Mouse (Mus musculus) erythroblast, adult 5-6 weeks (primary cell): ENCODE measurements around the gene Galnt16. TPM values are rescaled to one million over a fixed set of nuclear protein-coding genes. Genes with fewer than 3 reads are reported as not detected.

Experiments used
- ATAC-seq: replicated peaks from 2 replicates; pipeline ENCODE4 v1.8.0; 2016; ENCODE audit warnings: moderate number of reproducible peaks, mild to moderate bottlenecking, moderate TSS enrichment, inconsistent platforms; ENCODE audit not compliant: poor library complexity, low FRiP score, severe bottlenecking
- total RNA-seq, 2 experiments: library from RNA; stranded (forward) in 1 of 2; stranded (reverse) in 1 of 2; fragments of 150-400 nt in 1 of 2; fragments of 200-764, 138-1000 nt in 1 of 2; gene quantifications; 2 replicates each; pipeline versions ENCODE4 v1.2.3 to v1.2.4; 2015 to 2017; ENCODE audit warnings: low replicate concordance in 2 of 2

Galnt16 gene
- total RNA-seq, 2 experiments from 2014 or later, result not detected

DNA sequence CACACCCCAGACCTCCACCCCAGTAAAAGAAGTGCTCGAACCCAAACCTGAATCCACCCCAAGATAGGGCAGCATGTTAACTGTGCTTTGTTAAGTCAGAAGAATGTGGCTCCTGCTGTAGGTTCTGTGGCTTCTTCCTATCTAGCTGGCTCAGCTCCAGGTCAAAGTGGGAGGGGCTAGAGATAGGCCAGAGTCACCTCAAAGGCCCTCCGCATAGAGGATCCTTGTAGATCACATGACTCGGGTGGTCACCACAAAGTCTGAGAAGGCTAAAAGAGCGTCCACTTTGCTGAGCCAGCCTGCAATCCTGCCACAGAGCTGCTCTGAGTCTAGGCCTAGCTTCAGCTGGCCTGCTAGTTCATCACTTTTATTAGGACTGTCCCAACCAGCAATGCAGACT lies 76.1 kb downstream of the Galnt16 start:
- peak; percentile 72 for ATAC-seq

DNA sequence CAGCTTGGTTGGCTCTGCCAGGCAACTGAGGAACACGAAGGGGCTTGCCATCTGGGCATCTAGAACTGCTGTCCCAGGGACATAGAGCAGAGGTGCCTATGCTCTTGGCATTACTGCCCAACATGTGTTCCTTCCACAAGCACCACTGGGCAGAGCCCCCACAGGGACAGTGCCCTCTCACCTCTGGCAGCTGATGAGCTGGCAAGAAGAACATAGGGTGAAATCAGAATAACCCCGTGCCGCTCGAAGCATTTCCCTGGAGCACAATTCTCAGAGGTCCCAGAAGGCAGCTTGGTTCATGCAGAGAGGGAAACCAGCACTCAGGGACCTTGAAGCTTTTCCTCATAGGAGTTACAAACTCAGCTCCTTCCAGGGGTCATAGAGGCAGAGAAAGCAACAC lies 76.7 kb downstream of the Galnt16 start:
- ATAC-seq, result no peak

DNA sequence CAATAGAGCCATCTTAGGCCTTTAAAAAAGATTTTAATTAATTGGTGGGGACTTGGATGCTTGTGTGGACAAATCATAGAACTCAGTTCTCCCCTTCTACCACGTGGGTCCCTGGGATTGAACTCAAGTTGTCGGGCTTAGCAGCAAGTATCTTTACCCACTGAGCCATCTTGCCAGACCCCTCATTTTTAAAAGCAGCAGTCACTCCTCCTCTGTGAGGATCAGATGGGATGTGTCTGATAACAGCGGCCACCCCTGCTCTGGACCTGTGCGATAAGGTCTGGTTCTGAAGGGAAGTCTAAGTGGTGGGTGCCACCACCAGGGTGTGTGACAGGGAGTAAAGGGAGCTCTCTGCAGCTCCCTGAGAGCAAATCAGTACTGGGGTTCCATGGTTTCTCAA lies 77.5 kb downstream of the Galnt16 start:
- ATAC-seq, result peak; percentile 70

DNA sequence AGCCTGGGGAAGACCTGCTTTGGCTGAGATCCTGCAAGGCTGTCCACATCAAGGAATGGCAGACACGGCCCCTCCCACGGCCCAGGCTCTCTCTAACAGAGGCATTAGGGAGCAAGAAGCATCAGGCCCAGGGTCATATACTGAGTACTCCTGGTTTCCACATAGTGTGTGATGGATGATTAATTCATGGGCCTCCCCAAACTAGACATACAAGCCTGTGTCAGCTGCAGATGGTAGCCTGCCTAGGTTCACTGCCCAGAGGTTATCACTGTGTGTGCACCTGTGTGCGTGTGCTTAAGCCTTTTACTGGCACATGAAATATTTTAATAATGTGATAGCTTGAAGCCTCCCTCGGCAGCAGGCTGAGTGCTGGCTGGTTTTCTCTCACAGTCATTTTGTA lies 77.9 kb downstream of the Galnt16 start:
- ATAC-seq, result peak; percentile 29

DNA sequence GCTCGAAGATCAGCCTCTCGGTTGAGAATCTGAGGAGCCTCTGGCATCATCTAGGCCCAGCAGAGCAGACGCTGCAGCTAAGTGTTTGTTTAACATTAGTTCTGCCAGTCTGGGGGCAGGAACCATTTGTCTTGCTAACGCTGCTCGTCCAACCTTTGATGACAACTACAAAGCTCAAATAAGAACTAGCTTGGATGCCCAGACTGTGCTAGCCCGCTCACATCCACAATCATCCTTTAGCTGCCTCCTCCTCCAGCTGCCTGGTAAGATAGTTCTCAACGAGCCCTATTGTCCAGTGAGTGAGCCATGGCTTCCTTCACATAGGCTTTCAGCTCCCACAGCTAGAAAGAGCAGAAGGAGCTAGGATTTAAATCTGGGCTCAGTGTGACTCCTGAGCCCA lies 80.2 kb downstream of the Galnt16 start:
- ATAC-seq, result no peak

DNA sequence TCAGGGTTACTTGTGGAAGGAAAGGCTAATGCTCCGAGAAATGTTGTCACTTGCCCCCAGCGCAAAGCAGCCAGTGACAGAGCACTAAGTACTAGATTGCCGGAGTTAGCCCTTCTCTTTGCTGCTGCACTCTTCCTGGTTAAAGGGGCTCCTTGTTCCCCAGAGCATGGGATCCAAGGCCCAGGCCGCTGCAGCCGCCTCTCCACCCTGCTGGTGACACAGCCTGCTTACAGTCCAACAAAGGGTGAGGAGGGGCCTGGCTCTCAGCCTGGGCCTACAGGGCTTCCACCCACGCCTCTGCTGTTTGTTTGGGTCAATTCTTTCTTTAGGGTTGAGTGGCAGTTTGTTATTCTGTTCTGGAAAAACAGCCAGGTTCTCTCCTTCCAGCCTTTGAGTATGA lies 80.7 kb downstream of the Galnt16 start:
- no peak for ATAC-seq

DNA sequence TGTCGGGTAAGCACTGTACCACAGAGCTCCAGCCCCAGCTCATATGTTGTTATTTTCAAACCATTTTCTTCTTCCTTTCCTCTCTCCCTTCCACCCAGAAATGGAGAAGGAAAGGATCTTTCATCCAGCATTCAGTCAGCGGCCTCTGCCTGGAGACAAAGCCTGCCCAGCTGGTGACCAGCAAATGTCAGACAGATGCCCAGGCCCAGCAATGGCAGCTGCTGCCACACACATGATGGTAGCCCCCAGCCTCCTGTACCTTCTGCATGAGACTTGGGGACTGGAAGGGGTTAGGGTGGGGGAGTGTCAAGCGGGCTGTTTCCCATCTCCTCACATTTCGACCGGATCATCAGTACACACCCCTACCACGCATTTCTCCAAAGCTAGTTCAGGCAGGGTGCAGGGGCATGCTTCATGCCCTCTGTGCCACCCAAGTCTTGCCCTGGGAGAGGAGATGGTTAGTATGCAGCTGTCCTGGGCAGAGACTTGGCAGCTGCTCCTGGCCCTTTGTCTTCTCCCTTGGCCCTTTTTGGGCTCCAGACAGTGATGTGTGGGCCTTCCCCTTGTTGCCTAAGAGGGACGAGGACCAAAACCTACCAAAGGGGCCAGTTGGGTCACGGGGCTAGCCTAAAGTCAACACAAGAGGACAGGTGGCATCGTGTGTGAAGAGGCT lies 83.7 kb downstream of the Galnt16 start:
- no peak for ATAC-seq

DNA sequence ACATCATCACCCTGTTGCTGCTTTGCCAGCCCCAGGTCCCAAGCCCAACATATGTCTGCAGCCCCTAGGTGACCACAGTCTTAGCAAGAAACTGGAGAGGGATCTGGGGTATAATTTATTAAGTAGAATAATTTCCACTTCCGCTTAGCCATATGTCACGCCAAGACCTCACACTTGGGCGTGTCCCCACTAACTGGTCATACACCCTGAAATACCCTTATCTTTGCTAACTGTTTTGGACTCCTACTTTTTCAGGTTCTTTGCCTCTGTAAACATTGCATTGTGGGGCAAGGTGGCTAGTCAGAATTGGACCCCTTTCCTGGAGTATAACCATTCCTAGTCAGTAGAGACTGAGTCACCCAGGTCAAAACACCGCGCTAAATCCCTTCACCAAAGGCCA lies 84.4 kb downstream of the Galnt16 start:
- peak; percentile 67 for ATAC-seq

DNA sequence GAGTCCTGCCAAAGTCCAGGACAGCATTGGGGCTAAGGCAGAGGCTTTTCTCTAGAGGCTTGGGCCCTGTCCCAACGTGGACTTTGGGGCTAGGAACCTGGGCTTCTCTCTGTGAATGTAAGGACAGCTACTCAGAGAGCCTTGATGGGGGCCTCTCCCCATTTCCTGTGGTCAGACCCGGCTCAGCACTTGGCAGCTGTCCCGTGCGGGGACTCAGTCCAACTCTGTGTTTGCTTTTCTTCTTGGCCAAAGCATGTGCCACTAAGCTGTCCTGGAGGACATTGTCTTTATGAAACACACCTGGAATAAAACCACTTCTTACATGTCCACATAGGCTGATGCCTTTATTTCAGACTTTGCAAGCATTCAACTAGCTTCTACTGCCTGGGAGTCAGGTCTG lies 85.5 kb downstream of the Galnt16 start:
- no peak for ATAC-seq

DNA sequence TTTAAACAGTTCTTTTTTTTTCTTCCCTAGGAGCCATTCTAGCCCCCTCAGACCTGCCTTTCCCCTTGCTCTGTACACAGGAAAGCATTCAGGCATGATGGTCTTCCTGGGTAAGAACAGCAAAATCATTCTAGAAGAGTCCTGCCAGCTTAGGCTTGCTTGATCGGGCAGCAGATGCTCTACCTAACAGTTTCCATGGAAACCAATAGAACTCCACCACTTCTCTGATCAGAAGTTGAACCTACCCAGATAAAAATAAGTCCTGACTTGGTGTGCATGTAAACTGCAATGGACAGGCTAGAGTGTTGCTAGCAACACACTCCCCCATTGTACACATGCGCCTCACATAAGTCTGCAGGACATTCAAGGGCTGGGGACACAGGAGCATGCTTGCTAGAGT lies 86.1 kb downstream of the Galnt16 start:
- no peak for ATAC-seq

DNA sequence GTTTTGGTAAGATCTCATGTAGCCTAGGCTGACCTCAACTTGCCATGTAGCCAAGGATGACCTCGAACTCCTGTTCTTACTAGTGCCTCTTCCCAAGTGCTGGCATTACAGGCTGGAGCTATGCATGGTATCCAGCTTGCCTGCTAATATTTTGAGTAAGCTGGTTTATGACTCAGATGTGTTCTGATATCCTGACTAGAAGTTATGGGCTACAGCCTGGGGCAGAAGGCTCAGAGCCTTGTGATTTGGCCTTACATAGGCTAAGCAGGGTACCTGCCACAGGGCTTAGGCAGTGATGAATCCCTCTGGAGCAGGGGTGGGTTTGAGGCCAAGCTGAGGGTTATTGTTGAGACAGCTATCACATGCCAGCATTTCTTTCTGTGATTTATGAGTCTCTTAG lies 90.5 kb downstream of the Galnt16 start:
- ATAC-seq, result no peak

DNA sequence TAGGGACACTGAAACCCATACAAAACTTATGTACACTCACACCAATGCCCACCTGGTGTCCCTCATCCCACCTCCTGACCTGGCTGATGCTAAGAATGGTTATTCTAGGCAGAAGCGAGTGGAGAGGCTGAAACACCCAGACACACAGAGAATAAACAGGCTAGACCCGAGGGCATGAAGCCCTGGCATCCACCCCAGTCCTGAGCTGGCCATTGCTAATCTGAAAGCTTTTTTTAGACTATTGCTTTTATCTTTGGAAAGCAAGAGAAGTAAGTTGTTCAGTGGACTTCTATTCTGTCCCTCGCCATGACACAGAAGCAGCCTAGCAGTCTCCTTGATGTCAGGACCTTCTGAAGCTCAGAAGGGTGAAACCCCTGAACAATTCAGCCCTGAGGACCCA lies 91.9 kb downstream of the Galnt16 start:
- no peak for ATAC-seq

DNA sequence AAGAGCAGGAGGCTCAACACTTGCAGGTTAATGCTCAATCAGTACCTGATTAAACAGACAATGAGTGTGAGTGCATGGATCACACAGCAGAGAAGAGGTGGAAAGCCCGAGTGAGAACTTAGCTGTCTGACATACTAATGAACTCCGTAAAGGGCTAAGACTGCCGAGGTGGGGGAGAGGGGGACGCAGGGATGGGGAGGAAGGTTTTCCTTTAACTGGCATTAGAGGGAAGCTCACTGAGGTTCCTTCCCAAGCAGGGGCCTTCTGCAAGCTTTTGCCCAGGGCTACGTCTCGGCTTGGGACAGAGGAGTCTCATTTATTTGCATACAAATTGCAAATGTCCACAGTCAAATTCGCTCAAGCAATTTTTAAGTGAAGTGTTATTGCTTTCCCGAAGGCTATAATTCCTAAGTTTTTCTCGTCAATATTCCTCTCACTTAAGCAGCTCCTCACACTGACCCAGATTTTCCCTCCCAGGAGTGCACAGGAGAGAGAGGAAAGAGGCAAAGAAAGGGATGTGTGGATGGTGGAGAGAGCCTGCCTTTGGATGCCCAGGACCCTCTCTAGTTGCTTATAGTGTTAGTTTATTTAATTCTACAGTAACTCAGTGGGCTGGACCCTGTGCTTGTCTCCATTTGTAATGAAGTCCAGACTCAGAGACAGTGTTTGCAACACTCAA lies 94.2 kb downstream of the Galnt16 start:
- ATAC-seq, result no peak

DNA sequence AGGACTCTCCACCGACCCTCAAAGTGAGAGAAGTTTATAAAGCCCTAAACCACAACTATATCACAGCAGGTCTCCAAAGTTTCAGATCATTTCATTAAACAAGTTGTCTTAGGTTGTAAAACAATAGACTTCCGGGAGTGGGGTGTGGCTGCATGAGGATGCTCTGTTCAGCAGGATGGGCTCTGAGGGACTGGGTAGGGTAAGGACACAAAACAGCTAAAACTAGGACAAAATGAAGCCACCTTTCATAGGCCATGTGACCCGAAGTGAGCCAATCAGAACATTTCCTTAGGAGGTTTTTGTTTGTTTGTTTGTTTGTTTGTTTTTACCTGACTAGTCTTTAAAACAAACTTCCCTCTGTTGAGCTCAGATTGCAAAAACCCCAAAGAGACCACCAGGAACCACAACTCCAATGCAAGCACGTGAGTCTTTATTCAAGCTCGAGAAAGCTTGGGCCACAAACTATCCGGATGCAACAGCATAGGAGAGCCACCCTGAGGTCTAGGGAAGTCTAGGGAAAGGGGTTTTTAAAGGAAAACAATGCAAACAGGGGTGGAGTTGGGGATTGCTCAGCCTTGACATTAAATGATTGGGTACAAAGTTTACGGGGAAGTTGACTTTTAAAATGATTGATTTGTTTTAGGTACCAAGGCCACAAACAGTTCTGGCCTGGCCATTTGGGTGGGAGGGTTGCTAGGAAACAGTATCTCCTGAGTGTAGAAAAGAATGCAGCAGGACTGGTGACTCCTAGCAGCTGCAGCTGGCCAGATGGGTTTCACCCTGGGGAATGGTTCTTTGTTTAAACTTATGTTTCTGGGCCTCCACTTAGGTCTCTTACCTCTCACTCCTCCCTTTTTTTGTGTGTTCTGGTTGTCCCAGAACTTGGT lies 97.5 kb downstream of the Galnt16 start:
- no peak for ATAC-seq

DNA sequence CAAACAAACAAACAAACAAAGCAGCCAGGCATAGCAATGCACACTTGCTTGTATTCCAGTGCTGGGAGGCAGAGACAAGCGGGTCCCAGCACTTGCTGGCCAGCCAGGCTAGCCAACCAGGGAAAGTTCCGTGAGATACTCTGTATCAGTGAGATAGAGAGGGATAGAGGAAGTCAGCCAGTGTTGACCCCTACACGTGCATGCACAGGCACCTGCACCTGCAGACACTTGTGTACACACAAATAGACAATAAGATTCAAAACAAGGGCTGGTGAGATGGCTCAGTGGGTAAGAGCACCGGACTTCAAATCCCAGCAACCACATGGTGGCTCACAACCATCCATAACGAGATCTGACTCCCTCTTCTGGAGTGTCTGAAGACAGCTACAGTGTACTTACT lies 102.4 kb downstream of the Galnt16 start:
- no peak for ATAC-seq

DNA sequence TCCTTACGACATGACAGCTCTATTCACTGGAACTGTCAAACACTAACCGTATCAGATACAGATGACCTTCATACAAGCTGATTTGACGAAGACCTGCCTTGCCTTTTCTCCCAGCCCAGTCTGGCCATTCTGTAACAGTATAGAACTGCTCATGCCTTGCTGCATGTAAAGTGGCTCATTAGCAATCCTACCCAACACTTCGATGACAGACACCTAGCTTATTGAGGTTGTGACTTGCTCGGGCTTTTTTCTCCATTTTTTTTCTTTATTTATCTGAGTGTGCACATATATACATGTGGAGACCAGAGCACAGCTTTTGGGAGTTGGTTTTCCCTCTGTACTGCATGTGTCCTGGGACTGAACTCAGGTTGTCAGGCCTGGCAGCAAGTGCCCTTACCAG lies 113.7 kb downstream of the Galnt16 start:
- no peak for ATAC-seq

DNA sequence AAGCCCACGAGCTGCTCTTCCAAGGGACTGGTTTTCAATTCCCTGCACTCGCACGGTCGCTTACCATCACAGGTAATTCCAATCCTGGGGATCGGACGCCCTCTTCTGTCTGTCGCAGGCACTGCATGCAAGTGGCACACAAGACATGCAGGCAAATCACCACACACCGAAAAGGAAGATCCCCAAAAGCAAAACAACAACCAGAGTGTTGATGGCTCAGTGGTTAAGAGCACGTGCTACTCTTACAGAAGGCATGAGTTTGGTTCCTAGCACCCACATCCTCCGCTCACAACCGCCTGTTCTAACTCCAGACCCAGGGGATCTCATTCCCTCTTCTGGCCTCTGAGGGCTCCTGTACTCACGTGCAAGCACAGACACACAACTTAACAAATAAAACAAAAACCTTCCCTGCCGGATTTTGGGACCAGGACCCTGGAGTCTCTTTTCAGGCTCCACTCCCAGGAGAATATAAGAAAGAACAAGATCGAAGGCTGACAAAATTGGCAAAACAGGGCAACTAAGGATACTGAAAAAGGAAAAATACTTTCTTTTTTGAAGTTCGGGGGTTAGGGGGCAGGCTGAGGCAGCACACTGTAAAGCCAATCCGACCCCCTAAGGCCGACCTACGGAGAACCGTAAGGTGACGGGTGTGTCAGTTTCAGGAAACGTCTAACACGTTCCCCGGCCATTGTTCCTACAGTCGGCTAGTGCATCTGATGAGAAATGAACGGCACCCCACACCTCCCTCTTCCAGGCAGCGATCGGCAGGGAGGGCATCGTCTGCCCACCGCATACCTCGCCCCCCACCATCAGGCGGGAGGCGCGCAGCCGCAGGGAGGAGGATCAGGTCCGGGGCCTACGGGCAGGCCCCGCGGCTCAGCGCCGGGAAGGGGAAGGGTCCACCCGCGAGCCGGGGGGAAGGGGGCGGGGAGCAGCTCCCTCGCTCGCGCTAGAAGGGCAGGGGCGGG lies 124.9 kb downstream of the Galnt16 start:
- ATAC-seq, result peak; percentile 45

DNA sequence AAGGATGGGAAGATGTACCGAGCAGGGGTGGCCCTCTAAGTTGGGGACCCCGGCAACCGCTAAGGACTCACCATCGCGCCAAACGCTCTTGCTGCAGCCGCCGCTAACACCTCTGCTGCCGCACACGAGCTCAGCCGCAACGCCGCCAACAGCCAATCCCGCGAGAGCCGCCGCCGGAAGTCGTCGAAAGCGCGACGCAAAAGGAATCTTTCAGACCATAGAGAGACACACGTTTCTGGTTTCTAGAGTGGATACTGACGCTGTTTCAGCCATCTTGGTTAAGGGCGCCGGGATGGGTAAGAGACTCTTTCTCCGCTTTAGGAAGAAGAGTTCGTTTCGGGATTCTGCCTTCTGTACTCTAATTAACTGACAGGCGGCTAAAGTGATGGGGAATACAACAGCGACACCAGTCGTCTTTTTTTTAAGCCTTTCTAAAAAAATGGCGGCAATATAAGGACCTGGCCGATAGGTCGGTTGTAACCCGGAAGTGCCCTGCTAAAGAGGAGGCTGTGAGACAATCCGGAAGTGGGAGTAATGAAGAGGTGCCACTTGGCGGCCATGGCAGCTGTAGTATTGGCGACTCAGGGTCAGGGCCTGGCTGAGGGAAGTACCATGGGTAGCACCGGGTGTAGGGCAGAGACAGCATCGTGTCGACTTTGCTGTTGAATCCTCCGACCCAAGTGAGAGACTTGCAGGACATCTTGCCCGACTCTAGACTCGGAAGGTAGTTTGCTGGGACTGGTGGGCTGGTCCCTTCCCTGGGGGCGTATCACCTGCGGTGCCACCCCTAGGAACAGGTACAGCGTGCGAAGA lies 125.8 kb downstream of the Galnt16 start, which contains the start of the genes Slc39a9 and Erh:
Slc39a9 (plus strand) TSS at position 191 of the 813 bp plus-strand sequence.
Erh (minus strand) TSS at position 649 of the 813 bp plus-strand sequence.
- peak; percentile 94 for ATAC-seq

DNA sequence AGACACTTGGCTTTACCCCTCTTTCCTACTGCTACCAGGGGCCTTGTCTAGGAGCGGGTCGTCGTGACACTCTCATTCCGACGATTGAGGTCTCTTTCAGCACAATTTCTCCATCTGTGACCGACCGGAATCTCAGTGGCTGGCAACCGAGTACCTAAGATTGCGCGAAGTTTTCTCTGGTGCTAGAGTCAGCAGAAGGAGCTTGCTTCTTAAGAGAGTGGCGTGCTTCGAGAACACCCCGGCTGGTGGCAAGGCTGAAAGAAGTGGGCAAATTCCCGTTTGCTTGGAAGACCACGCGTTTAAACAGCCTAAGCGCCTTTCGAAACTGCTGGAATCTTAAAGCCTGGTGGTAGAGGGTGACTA lies 126.4 kb downstream of the Galnt16 start:
- peak; percentile 11; the same call in 1 of the 2 replicates for ATAC-seq
